Mouse (Mus musculus): ENCODE results near the gene Itga3.

DNA sequence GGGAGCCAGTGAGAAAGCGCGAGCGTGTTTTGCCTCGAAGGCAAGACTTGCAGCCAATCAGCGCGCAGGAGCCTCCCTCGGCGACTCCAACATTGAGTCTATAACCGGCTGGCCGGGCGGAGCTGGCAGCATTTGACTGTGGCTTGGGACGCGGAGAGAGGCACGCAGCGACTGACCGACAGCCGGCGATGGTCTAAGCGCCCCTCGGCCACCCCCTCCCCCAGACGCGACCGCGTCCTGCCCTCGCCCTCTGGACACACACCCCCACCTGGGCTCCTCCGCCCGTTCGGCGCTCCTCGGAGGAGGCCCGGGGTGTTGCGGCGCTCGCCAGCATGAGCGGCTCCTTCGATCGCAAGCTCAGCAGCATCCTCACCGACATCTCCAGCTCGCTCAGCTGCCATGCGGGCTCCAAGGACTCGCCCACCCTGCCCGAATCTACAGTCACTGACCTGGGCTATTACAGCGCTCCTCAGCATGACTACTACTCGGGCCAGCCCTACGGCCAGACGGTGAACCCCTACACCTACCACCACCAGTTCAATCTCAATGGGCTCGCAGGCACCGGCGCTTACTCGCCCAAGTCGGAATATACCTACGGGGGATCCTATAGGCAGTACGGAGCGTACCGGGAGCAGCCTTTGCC lies 43.5 kb upstream of the Itga3 start, which contains the start of gene Dlx3:
- TF ChIP-seq CTCF (conservative IDR thresholded peaks at IDR 0.05; ENCODE audit: low read length): no peak
- TF ChIP-seq NANOG (IDR thresholded peaks at IDR 0.05; ENCODE audit: borderline replicate concordance, low read length): no peak

Measured in E14TG2a.4 (cell line).